Mouse (Mus musculus) liver, adult 2 months (tissue): Measurements from ENCODE around the gene Hsp90ab1.

Experiments
- CTCF ChIP-seq: fragments of 200-500 bp; IDR thresholded peaks from 2 replicates; pipeline ENCODE4 v1.5.1; 2011; ENCODE audit warnings: low read depth, low read length, control low read depth
- POLR2A ChIP-seq: fragments of 200-500 bp; IDR thresholded peaks from 2 replicates; pipeline ENCODE4 v1.6.1; 2011; ENCODE audit warnings: low read length, control low read depth; ENCODE audit not compliant: insufficient read depth; ENCODE audit errors: extremely low read depth

DNA sequence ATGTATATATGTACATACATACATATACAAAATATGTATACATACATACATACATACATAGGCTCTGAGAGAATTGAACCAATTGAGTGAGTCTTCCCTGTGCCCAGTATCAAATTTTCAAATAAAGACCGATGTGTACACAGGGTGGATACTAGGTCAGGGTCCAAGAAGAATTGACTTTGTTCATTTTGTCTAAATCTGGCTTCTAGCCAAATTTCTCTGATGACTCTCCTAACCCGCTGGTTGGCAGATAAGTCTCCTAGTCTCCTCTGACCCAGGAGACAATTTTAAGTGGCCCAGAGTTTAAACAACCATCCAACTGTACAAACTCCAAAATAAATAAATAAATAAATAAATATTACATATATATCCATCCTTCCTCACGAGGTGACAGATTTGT is 25.8 kb upstream of the Hsp90ab1 start:
- TF ChIP-seq CTCF = no peak
- TF ChIP-seq POLR2A = no peak
